Mouse (Mus musculus): Measurements from ENCODE around the gene Fam198b. TPM values are rescaled to one million over a fixed set of nuclear protein-coding genes. Genes with fewer than 3 reads are reported as not detected.

Fam198b gene
- 1.3 and 1.5 TPM in 2 replicates for polyA plus RNA-seq (2012; rRNA removed)

- DNase-seq: no peak
- Histone ChIP-seq H3K27me3 (ENCODE audit: control insufficient read depth, insufficient read depth, low read length) (peaks cover 3% of the 10 kb centered on the region; the same call in 1 of the 2 replicates), H3K27ac (ENCODE audit: control insufficient read depth, insufficient read depth, low read length) (no peak within 1 kb of the TSS)
Measured at GRCm38 (mm10) chr3:79884305-79884704, at the start of gene Fam198b. Gene Fam198b (plus strand): TSS chr3:79884533.

DNA sequence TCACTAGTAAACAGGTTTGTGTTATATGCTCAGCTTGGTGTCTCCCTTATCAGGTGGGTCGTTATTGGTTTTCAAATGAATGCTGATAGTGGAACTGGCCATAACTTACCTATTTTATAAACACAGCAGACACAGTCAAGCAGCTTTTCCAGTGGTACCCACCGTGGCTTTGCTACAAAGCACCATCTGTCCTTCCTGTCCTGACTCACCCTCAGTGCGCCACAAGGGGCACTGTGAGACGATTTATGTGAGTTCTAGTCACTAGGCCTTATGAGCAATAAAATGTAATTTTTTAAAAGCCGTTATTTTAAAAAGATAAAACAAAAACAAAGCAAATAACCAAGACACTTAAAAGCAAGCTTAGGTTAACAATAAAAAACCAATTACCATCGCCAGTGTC is 45.6 kb upstream of the Fam198b start:
- Histone ChIP-seq H3K4me3 (ENCODE audit: control insufficient read depth, insufficient read depth, low read length) (no peak overlapping the region), H3K27me3 (ENCODE audit: control insufficient read depth, insufficient read depth, low read length) (no peaks in the 10 kb centered on the region), H3K36me3 (ENCODE audit: control insufficient read depth, insufficient read depth, low read length) (no peaks in the 10 kb centered on the region), H3K4me1 (replicated peaks; ENCODE audit: control insufficient read depth, insufficient read depth, low read length) (peaks cover 2% of the 10 kb centered on the region; the same call in 1 of the 2 replicates), H3K27ac (ENCODE audit: control insufficient read depth, insufficient read depth, low read length) (no peak overlapping the region)
- TF ChIP-seq CTCF (IDR thresholded peaks at IDR 0.05; ENCODE audit: borderline replicate concordance, control insufficient read depth, extremely low read depth, insufficient read depth, low read length, poor library complexity): no peak
- no peak for TF ChIP-seq POLR2A (IDR thresholded peaks at IDR 0.05; ENCODE audit: control insufficient read depth, extremely low read depth, insufficient read depth, low read length, poor library complexity)
- 62% methylated on average over 6 of the region's 6 CpGs for WGBS
- DNase-seq: peak; percentile 18

More at GRCm38 (mm10) chr3:79884305-79884704, at the start of gene Fam198b:
- TF ChIP-seq POLR2A (IDR thresholded peaks at IDR 0.05; ENCODE audit: control insufficient read depth, extremely low read depth, insufficient read depth, low read length, poor library complexity) (no peak), CTCF (IDR thresholded peaks at IDR 0.05; ENCODE audit: borderline replicate concordance, control insufficient read depth, extremely low read depth, insufficient read depth, low read length, poor library complexity) (no peak)
- WGBS: 58% methylated on average over 5 of the region's 5 CpGs
- Histone ChIP-seq H3K4me3 (ENCODE audit: control insufficient read depth, insufficient read depth, low read length) (no peak within 1 kb of the TSS), H3K36me3 (ENCODE audit: control insufficient read depth, insufficient read depth, low read length) (no peaks in the 10 kb centered on the region), H3K4me1 (replicated peaks; ENCODE audit: control insufficient read depth, insufficient read depth, low read length) (no peaks in the 10 kb centered on the region)

GRCm38 (mm10) chr3:79841475-79841874 is 42.9 kb upstream of the Fam198b start:
- no peak for DNase-seq
- WGBS: 85% methylated on average over 6 of the region's 6 CpGs
- Histone ChIP-seq H3K36me3 (ENCODE audit: control insufficient read depth, insufficient read depth, low read length) (no peaks in the 10 kb centered on the region), H3K27ac (ENCODE audit: control insufficient read depth, insufficient read depth, low read length) (no peak overlapping the region), H3K27me3 (ENCODE audit: control insufficient read depth, insufficient read depth, low read length) (no peaks in the 10 kb centered on the region), H3K4me1 (replicated peaks; ENCODE audit: control insufficient read depth, insufficient read depth, low read length) (peaks cover 4% of the 10 kb centered on the region; the same call in 1 of the 2 replicates), H3K4me3 (ENCODE audit: control insufficient read depth, insufficient read depth, low read length) (no peak overlapping the region)
- TF ChIP-seq POLR2A (IDR thresholded peaks at IDR 0.05; ENCODE audit: control insufficient read depth, extremely low read depth, insufficient read depth, low read length, poor library complexity): no peak
- TF ChIP-seq CTCF (IDR thresholded peaks at IDR 0.05; ENCODE audit: borderline replicate concordance, control insufficient read depth, extremely low read depth, insufficient read depth, low read length, poor library complexity): no peak

DNA sequence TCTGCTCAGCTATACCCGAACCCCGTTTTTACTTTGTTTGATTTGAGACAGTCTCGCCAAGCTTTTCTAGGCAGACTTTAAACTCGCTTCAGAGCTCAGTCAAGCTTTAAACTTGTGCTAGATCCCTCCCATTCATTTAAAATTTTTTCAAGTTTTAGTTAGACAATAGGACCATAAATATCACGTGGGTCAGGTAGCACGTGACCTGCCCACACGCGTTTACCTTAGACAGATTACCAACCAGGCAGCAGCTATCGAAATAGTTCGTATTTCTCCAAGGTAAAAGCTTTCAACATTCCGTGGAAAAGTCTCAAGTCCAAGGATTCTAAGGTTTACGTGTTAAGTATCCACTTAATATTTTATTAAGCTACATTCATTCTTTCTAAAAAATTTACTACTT is 42.2 kb upstream of the Fam198b start:
- H3K27me3 ChIP-seq (ENCODE audit: control insufficient read depth, insufficient read depth, low read length): no peaks in the 10 kb centered on the region
- DNase-seq: peak; percentile 48
- no peak overlapping the region; the same call in 1 of the 2 replicates for H3K4me3 ChIP-seq (ENCODE audit: control insufficient read depth, insufficient read depth, low read length)
- H3K27ac ChIP-seq (ENCODE audit: control insufficient read depth, insufficient read depth, low read length): peak overlapping the region; percentile 36; the same call in 1 of the 2 replicates
- H3K36me3 ChIP-seq (ENCODE audit: control insufficient read depth, insufficient read depth, low read length): no peaks in the 10 kb centered on the region
- WGBS: 4% methylated on average over 12 of the region's 12 CpGs
- TF ChIP-seq POLR2A (IDR thresholded peaks at IDR 0.05; ENCODE audit: control insufficient read depth, extremely low read depth, insufficient read depth, low read length, poor library complexity) (no peak), CTCF (IDR thresholded peaks at IDR 0.05; ENCODE audit: borderline replicate concordance, control insufficient read depth, extremely low read depth, insufficient read depth, low read length, poor library complexity) (no peak)
- H3K4me1 ChIP-seq (replicated peaks; ENCODE audit: control insufficient read depth, insufficient read depth, low read length): peaks cover 4% of the 10 kb centered on the region; the same call in 1 of the 2 replicates

DNA sequence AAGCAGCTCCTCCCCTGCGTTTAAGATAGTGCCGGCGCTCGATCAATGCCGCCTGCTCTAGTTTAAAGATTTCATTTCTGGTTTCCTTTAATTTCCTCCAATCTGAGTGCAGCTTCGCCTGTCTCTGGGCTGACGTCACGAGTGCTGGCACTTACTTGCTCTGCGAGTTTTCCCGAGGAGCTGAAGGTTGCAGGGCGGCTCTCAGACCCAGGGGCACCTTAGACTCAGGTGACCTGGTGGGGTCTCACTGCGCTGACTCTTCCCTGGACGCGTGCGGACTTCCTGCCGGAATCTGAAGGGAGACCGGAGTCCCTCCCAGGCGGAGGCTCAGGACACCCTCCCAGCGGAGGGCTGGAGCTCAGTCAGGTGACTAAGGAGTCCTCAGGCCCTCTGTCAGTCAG is 41.7 kb upstream of the Fam198b start:
- TF ChIP-seq POLR2A (IDR thresholded peaks at IDR 0.05; ENCODE audit: control insufficient read depth, extremely low read depth, insufficient read depth, low read length, poor library complexity) (peak; percentile 26; the same call in 1 of the 2 replicates), CTCF (IDR thresholded peaks at IDR 0.05; ENCODE audit: borderline replicate concordance, control insufficient read depth, extremely low read depth, insufficient read depth, low read length, poor library complexity) (no peak)
- peak overlapping the region; percentile 84 for H3K4me3 ChIP-seq (ENCODE audit: control insufficient read depth, insufficient read depth, low read length)
- no peaks in the 10 kb centered on the region for H3K27me3 ChIP-seq (ENCODE audit: control insufficient read depth, insufficient read depth, low read length)
- peak overlapping the region; percentile 36 for H3K27ac ChIP-seq (ENCODE audit: control insufficient read depth, insufficient read depth, low read length)
- H3K4me1 ChIP-seq (replicated peaks; ENCODE audit: control insufficient read depth, insufficient read depth, low read length): peaks cover 4% of the 10 kb centered on the region; the same call in 1 of the 2 replicates
- no peaks in the 10 kb centered on the region for H3K36me3 ChIP-seq (ENCODE audit: control insufficient read depth, insufficient read depth, low read length)
- DNase-seq: peak; percentile 63
- WGBS: 1% methylated on average over 19 of the region's 19 CpGs

GRCm38 (mm10) chr3:79843999-79844398 is 40.3 kb upstream of the Fam198b start:
- H3K27ac ChIP-seq (ENCODE audit: control insufficient read depth, insufficient read depth, low read length): no peak overlapping the region
- TF ChIP-seq CTCF (IDR thresholded peaks at IDR 0.05; ENCODE audit: borderline replicate concordance, control insufficient read depth, extremely low read depth, insufficient read depth, low read length, poor library complexity) (no peak), POLR2A (IDR thresholded peaks at IDR 0.05; ENCODE audit: control insufficient read depth, extremely low read depth, insufficient read depth, low read length, poor library complexity) (no peak)
- DNase-seq: no peak
- 55% methylated on average over 9 of the region's 9 CpGs for WGBS
- peaks cover 4% of the 10 kb centered on the region; the same call in 1 of the 2 replicates for H3K4me1 ChIP-seq (replicated peaks; ENCODE audit: control insufficient read depth, insufficient read depth, low read length)
- no peaks in the 10 kb centered on the region for H3K27me3 ChIP-seq (ENCODE audit: control insufficient read depth, insufficient read depth, low read length)
- no peaks in the 10 kb centered on the region for H3K36me3 ChIP-seq (ENCODE audit: control insufficient read depth, insufficient read depth, low read length)
- H3K4me3 ChIP-seq (ENCODE audit: control insufficient read depth, insufficient read depth, low read length): no peak overlapping the region

Measured in thymus, adult 2 months (tissue).